Mouse (Mus musculus) liver, adult 2 months (tissue): ENCODE measurements around the gene Ctsll3. TPM values are rescaled to one million over a fixed set of nuclear protein-coding genes. Genes with fewer than 3 reads are reported as not detected.
A peak's percentile ranks its signal among the peaks of the same experiment; 100 is the strongest.

Experiments used
- DNase-seq: peaks from one replicate; pipeline ENCODE4 v3.0.0-alpha.2; 2011; ENCODE audit warnings: low read depth, low spot score; ENCODE audit errors: extremely low read depth
- H3K27ac ChIP-seq: fragments of 200-500 bp; replicated peaks from 2 replicates; pipeline ENCODE4 v1.5.1; 2012; ENCODE audit warnings: low read depth, mild to moderate bottlenecking, control low read depth, inconsistent platforms, low read length; ENCODE audit not compliant: insufficient read depth
- H3K27me3 ChIP-seq: fragments of 200-500 bp; 2 replicates; pipeline ENCODE4 v1.6.1; 2012; ENCODE audit warnings: mild to moderate bottlenecking, moderate library complexity, low read length, inconsistent platforms; ENCODE audit not compliant: control insufficient read depth, insufficient read depth
- H3K36me3 ChIP-seq: fragments of 200-500 bp; 2 replicates; pipeline ENCODE4 v1.6.1; 2012; ENCODE audit warnings: low read length, inconsistent platforms; ENCODE audit not compliant: control insufficient read depth, insufficient read depth
- H3K4me1 ChIP-seq: fragments of 200-500 bp; 2 replicates; pipeline ENCODE4 v1.6.1; 2011; ENCODE audit warnings: low read length; ENCODE audit not compliant: control insufficient read depth, insufficient read depth
- H3K4me3 ChIP-seq: fragments of 200-500 bp; 2 replicates; pipeline ENCODE4 v1.5.1; 2011; ENCODE audit warnings: low read depth, mild to moderate bottlenecking, control low read depth, low read length, moderate library complexity; ENCODE audit not compliant: insufficient read depth
- H3K79me2 ChIP-seq: fragments of 200-500 bp; 2 replicates; pipeline ENCODE4 v1.6.1; 2012; ENCODE audit warnings: inconsistent platforms, mild to moderate bottlenecking, low read length, moderate library complexity; ENCODE audit not compliant: control insufficient read depth, insufficient read depth
- H3K9ac ChIP-seq: fragments of 200-500 bp; 2 replicates; pipeline ENCODE4 v1.6.1; 2012; ENCODE audit warnings: low read depth, mild to moderate bottlenecking, control low read depth, inconsistent platforms, low read length
- CTCF ChIP-seq: fragments of 200-500 bp; IDR thresholded peaks from 2 replicates; pipeline ENCODE4 v1.5.1; 2011; ENCODE audit warnings: low read depth, low read length, control low read depth
- POLR2A ChIP-seq: fragments of 200-500 bp; IDR thresholded peaks from 2 replicates; pipeline ENCODE4 v1.6.1; 2011; ENCODE audit warnings: low read length, control low read depth; ENCODE audit not compliant: insufficient read depth; ENCODE audit errors: extremely low read depth
- WGBS: fragments of 180-500 bp; shearing (Covaris S2); methylation state at CpG from one replicate; pipeline ENCODE4 v1.1.7; 2018; 5-methylcytosine and 5-hydroxymethylcytosine counted together
- polyA plus RNA-seq: library from polyadenylated mRNA; depleted of rRNA; stranded (reverse); fragments of >200 nt; gene quantifications from 2 replicates; pipeline ENCODE4 v1.2.3, GENCODE M21; 2012; rRNA removed
- total RNA-seq: library from RNA; depleted of rRNA; stranded (reverse); fragments of >200 nt; gene quantifications from 2 replicates; pipeline ENCODE4 v1.2.3, GENCODE M21; 2014; rRNA removed

Gene Ctsll3
- total RNA-seq = not detected in 2 replicates
- not detected in 2 replicates for polyA plus RNA-seq

GRCm38 (mm10) chr13:60802749-60803148, at the start of gene Ctsll3:
Gene Ctsll3 (minus strand): TSS chr13:60802849.
- no peak within 1 kb of the TSS for H3K27ac ChIP-seq
- no peaks in the 10 kb centered on the region for H3K27me3 ChIP-seq
- H3K4me3 ChIP-seq = no peak within 1 kb of the TSS
- H3K4me1 ChIP-seq = no peaks in the 10 kb centered on the region
- H3K9ac ChIP-seq = no peak within 1 kb of the TSS
- no peak for DNase-seq
- WGBS = 72% methylated on average over 1 of the region's 1 CpGs
- no peaks in the 10 kb centered on the region for H3K79me2 ChIP-seq
- no peaks in the 10 kb centered on the region for H3K36me3 ChIP-seq
- no peak for TF ChIP-seq POLR2A
- no peak for TF ChIP-seq CTCF

GRCm38 (mm10) chr13:60848241-60849120, 45.8 kb upstream of the Ctsll3 start:
- no peaks in the 10 kb centered on the region for H3K36me3 ChIP-seq
- H3K27me3 ChIP-seq = no peaks in the 10 kb centered on the region
- no peak overlapping the region for H3K27ac ChIP-seq
- no peaks in the 10 kb centered on the region for H3K79me2 ChIP-seq
- H3K9ac ChIP-seq = no peak overlapping the region
- no peak for DNase-seq
- no peak overlapping the region for H3K4me3 ChIP-seq
- no peak for TF ChIP-seq CTCF
- no peak for TF ChIP-seq POLR2A
- 80% methylated on average over 4 of the region's 4 CpGs for WGBS
- no peaks in the 10 kb centered on the region for H3K4me1 ChIP-seq

- TF ChIP-seq POLR2A (no peak), CTCF (no peak)
- no peaks in the 10 kb centered on the region for H3K36me3 ChIP-seq
- WGBS = 81% methylated on average over 8 of the region's 8 CpGs
- no peak overlapping the region for H3K4me3 ChIP-seq
- H3K9ac ChIP-seq = no peak overlapping the region
- DNase-seq = no peak
- H3K79me2 ChIP-seq = no peaks in the 10 kb centered on the region
- H3K27ac ChIP-seq = no peak overlapping the region
- H3K27me3 ChIP-seq = no peaks in the 10 kb centered on the region
- H3K4me1 ChIP-seq = no peaks in the 10 kb centered on the region
These were observed 40.5 kb upstream of the Ctsll3 start for GRCm38 (mm10) chr13:60843153-60843552.

- Histone ChIP-seq H3K36me3 (no peaks in the 10 kb centered on the region), H3K4me1 (no peaks in the 10 kb centered on the region), H3K79me2 (no peaks in the 10 kb centered on the region), H3K27ac (no peak overlapping the region), H3K4me3 (no peak overlapping the region), H3K27me3 (no peaks in the 10 kb centered on the region), H3K9ac (no peak overlapping the region)
- TF ChIP-seq CTCF = no peak
- TF ChIP-seq POLR2A = no peak
- 74% methylated on average over 6 of the region's 6 CpGs for WGBS
- no peak for DNase-seq
These were observed 40.1 kb upstream of the Ctsll3 start for GRCm38 (mm10) chr13:60842703-60843102.

GRCm38 (mm10) chr13:60839353-60839902, 36.8 kb upstream of the Ctsll3 start:
- Histone ChIP-seq H3K27me3 (no peaks in the 10 kb centered on the region), H3K4me3 (no peak overlapping the region), H3K79me2 (no peaks in the 10 kb centered on the region), H3K9ac (no peak overlapping the region), H3K27ac (no peak overlapping the region), H3K36me3 (no peaks in the 10 kb centered on the region), H3K4me1 (no peaks in the 10 kb centered on the region)
- no peak for DNase-seq
- WGBS = 79% methylated on average over 2 of the region's 2 CpGs
- TF ChIP-seq POLR2A (no peak), CTCF (no peak)

GRCm38 (mm10) chr13:60826052-60826451, 23.4 kb upstream of the Ctsll3 start:
- Histone ChIP-seq H3K79me2 (no peaks in the 10 kb centered on the region), H3K27ac (no peak overlapping the region), H3K4me1 (no peaks in the 10 kb centered on the region), H3K4me3 (no peak overlapping the region), H3K36me3 (no peaks in the 10 kb centered on the region), H3K9ac (no peak overlapping the region), H3K27me3 (no peaks in the 10 kb centered on the region)
- TF ChIP-seq CTCF = peak; percentile 47
- no peak for TF ChIP-seq POLR2A
- no peak for DNase-seq
- 48% methylated on average over 3 of the region's 3 CpGs for WGBS
